Mouse (Mus musculus) heart, postnatal 10 days (tissue): Measurements from ENCODE around the gene Gm15448. TPM values are rescaled to one million over a fixed set of nuclear protein-coding genes. Genes with fewer than 3 reads are reported as not detected.
A peak's percentile ranks its signal among the peaks of the same experiment; 100 is the strongest.
"Not testable (repeated sequence)": the region's sequence is repeated elsewhere in the genome, so short reads cannot be mapped to it uniquely, and the experiment has no call there.

ENCODE experiments used
- DNase-seq, 2 experiments: peaks; one replicate each; pipeline ENCODE4 v3.0.0; 2021
- intact Hi-C: fragments of 180-260 bp; cut with DNase I; formaldehyde crosslinking; loops from one replicate; pipeline ENCODE4 v1.15.1; 2025
- total RNA-seq, 2 experiments: library from RNA; stranded (reverse); gene quantifications; 2 replicates each; pipeline ENCODE4 v1.2.3; 2021

The Gm15448 gene
- total RNA-seq, result under 1 TPM in 1 of 2 experiments, not detected in 1; 0.24 TPM

GRCm38 (mm10) chr7:3825599-3825998 is at the start of gene Gm15448:
Gene Gm15448, minus strand, starts transcription at chr7:3825687.
- DNase-seq, intact Hi-C loops: not testable (repeated sequence)

- DNase-seq, intact Hi-C loops: not testable (repeated sequence)
Observed at GRCm38 (mm10) chr7:3875032-3875431, 49.5 kb upstream of the Gm15448 start.

- intact Hi-C loops, DNase-seq: not testable (repeated sequence)
Observed at GRCm38 (mm10) chr7:3844951-3845350, 19.5 kb upstream of the Gm15448 start, which contains the start of gene Pira2. Gene Pira2, minus strand, starts transcription at chr7:3845051.

- intact Hi-C loops, DNase-seq: not testable (repeated sequence)
Observed at GRCm38 (mm10) chr7:3837854-3838253, 12.4 kb upstream of the Gm15448 start.

- intact Hi-C loops, result not testable (repeated sequence)
Observed at GRCm38 (mm10) chr7:3830633-3831032, 5.1 kb upstream of the Gm15448 start.

GRCm38 (mm10) chr7:3811912-3812311 is 13.6 kb downstream of the Gm15448 start:
- peak in 1 of 2 experiments; percentile 20 for DNase-seq
- intact Hi-C loops, result loop anchor here (10.0 kb wide), 1 partner anchor 93 kb away; no protein-coding TSS in a partner anchor

More at GRCm38 (mm10) chr7:3830633-3831032, 5.1 kb upstream of the Gm15448 start:
- DNase-seq, result not testable (repeated sequence)

- intact Hi-C loops, DNase-seq: not testable (repeated sequence)
Observed at GRCm38 (mm10) chr7:3802935-3803334, 22.6 kb downstream of the Gm15448 start.

- intact Hi-C loops, DNase-seq: not testable (repeated sequence)
Observed at GRCm38 (mm10) chr7:3799940-3800339, 25.5 kb downstream of the Gm15448 start.

- DNase-seq, intact Hi-C loops: not testable (repeated sequence)
Observed at GRCm38 (mm10) chr7:3796286-3796685, 29.2 kb downstream of the Gm15448 start.

Other genes with a start within 250 kb of the Gm15448 start
- gene Oscar, start 209.5 kb downstream of the Gm15448 start, total RNA-seq, result under 1 TPM; 0.24 to 0.27 TPM
- 1,000 to 10,000 TPM; 1,653 to 1,740 TPM for gene Ndufa3, start 208.3 kb downstream of the Gm15448 start, total RNA-seq
- 10 to 100 TPM; 20.3 to 29.9 TPM for gene Tfpt, start 195.8 kb downstream of the Gm15448 start, total RNA-seq
- 10 to 100 TPM; 33.1 to 33.4 TPM for gene Prpf31, start 195.7 kb downstream of the Gm15448 start, total RNA-seq
- 10 to 100 TPM; 36.4 to 40.0 TPM for gene Cnot3, start 180.4 kb downstream of the Gm15448 start, total RNA-seq
- gene Leng1, start 159.8 kb downstream of the Gm15448 start, total RNA-seq, result 10 to 100 TPM in 1 of 2 experiments, 1 to 10 TPM in 1; 6.7 to 10.4 TPM
- 1 to 10 TPM; 1.5 to 2.1 TPM for gene Tmc4, start 148.1 kb downstream of the Gm15448 start, total RNA-seq
- gene Tsen34, start 132.8 kb downstream of the Gm15448 start, total RNA-seq, result 100 to 1,000 TPM; 106 to 107 TPM
- 10 to 100 TPM; 25.7 to 28.9 TPM for gene Mboat7, start 132.2 kb downstream of the Gm15448 start, total RNA-seq
- gene Rps9, start 121.7 kb downstream of the Gm15448 start, total RNA-seq, result 100 to 1,000 TPM; 812 to 873 TPM
- gene Pirb, start 105.3 kb downstream of the Gm15448 start, total RNA-seq, result 1 to 10 TPM in 1 of 2 experiments, under 1 TPM in 1; 0.67 to 1.4 TPM
- under 1 TPM in 1 of 2 experiments, not detected in 1; 0.19 TPM for gene Pira2, start 19.4 kb upstream of the Gm15448 start, total RNA-seq
- gene Gm14548, start 72.4 kb upstream of the Gm15448 start, total RNA-seq, result under 1 TPM in 1 of 2 experiments, not detected in 1; 0.14 TPM
- gene Lilra6, start 89.8 kb upstream of the Gm15448 start, total RNA-seq, result under 1 TPM; 0.12 TPM
- under 1 TPM; 0.22 TPM for gene Lair1, start 237.5 kb upstream of the Gm15448 start, total RNA-seq